Mouse (Mus musculus) MEL (cell line): ENCODE results near the gene Acta1.

Experiments
- CHD1 ChIP-seq: IDR thresholded peaks from 2 replicates; pipeline ENCODE4 v1.6.1; 2012; ENCODE audit warnings: low read depth, mild to moderate bottlenecking, inconsistent platforms, low read length, improper control_type of control experiment
- HCFC1 ChIP-seq: IDR thresholded peaks from 2 replicates; pipeline ENCODE4 v1.6.1; 2012; ENCODE audit warnings: low read depth, mild to moderate bottlenecking, inconsistent platforms, low read length, improper control_type of control experiment, moderate library complexity
- MAFK ChIP-seq: IDR thresholded peaks from 2 replicates; pipeline ENCODE4 v1.6.1; 2011; ENCODE audit warnings: low read depth, mild to moderate bottlenecking, low read length, improper control_type of control experiment, borderline replicate concordance
- MAX ChIP-seq: IDR thresholded peaks from 2 replicates; pipeline ENCODE4 v1.6.1; 2011; ENCODE audit warnings: low read length, improper control_type of control experiment
- POLR2A ChIP-seq, 2 experiments: IDR thresholded peaks; 2 replicates each; pipeline ENCODE4 v1.6.1; 2011 to 2012; ENCODE audit warnings: low read length in 2 of 2, mild to moderate bottlenecking in 2 of 2, control low read depth in 1 of 2, improper control_type of control experiment in 1 of 2, low read depth in 1 of 2, moderate library complexity in 1 of 2; ENCODE audit not compliant: control insufficient read depth in 1 of 2, insufficient read depth in 1 of 2, poor library complexity in 1 of 2
- ZC3H11A ChIP-seq: IDR thresholded peaks from 2 replicates; pipeline ENCODE4 v1.6.1; 2012; ENCODE audit warnings: low read depth, mild to moderate bottlenecking, inconsistent platforms, low read length, improper control_type of control experiment
- ZNF384 ChIP-seq: IDR thresholded peaks from 2 replicates; pipeline ENCODE4 v1.6.1; 2012; ENCODE audit warnings: low read depth, mild to moderate bottlenecking, inconsistent platforms, low read length, improper control_type of control experiment

- TF ChIP-seq MAFK, result no peak
- TF ChIP-seq ZC3H11A, result no peak; the same call in 1 of the 2 replicates
- TF ChIP-seq CHD1, result no peak
- no peak for TF ChIP-seq ZNF384
- TF ChIP-seq MAX, result no peak
- no peak for TF ChIP-seq POLR2A (IDR thresholded peaks at IDR 0.05; ENCODE audit: control insufficient read depth in 1 of 2, insufficient read depth in 1 of 2, low read depth in 1 of 2, low read length in 2 of 2, poor library complexity in 1 of 2)
- no peak for TF ChIP-seq HCFC1
Measured at GRCm38 (mm10) chr8:123854252-123854651, 40.3 kb downstream of the Acta1 start.
